Mouse (Mus musculus) C2C12 (cell line): ENCODE measurements around the gene Duox1.

Experiments
- CTCF ChIP-seq: IDR thresholded peaks from one replicate; pipeline ENCODE4 v1.5.1; 2011; ENCODE audit not compliant: control insufficient read depth, insufficient read depth, insufficient read length
- USF1 ChIP-seq: IDR thresholded peaks from one replicate; pipeline ENCODE4 v1.6.1; 2011; ENCODE audit warnings: low read depth, mild to moderate bottlenecking, control low read depth, moderate library complexity

DNA sequence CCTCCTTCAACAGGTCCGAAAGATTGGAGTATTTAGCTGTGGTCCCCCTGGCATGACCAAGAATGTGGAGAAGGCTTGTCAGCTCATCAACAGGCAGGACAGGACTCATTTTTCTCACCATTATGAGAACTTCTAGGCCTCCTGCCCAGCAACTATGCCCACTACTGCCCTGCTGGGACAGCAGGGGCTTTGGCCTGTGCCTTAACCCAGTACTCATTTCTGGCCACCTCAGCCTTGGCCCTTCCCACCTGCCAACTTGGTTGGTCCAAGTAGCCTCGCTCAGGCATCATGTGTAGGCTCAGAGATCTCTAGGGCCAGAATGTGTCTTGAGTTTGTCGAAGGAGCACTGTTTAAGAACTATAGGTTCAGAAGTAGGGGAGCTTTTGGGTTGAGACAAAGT, 31.8 kb downstream of the Duox1 start:
- no peak for TF ChIP-seq CTCF
- no peak for TF ChIP-seq USF1
